Mouse (Mus musculus) left cerebral cortex, adult 2 months (tissue): ENCODE results near the gene Nxn. TPM values are rescaled to one million over a fixed set of nuclear protein-coding genes. Genes with fewer than 3 reads are reported as not detected.

Experiments used
- DNase-seq, 2 experiments: peaks; one replicate each; pipeline ENCODE4 v3.0.0; 2021 to 2022; ENCODE audit warnings: low spot score in 2 of 2, mixed read lengths in 1 of 2; ENCODE audit errors: extremely low spot score in 1 of 2
- H3K27ac ChIP-seq: fragments of 200-600 bp; 2 replicates; pipeline ENCODE4 v1.8.1; 2022
- H3K4me3 ChIP-seq: fragments of 200-600 bp; 2 replicates; pipeline ENCODE4 v1.8.1; 2022
- CTCF ChIP-seq: fragments of 200-600 bp; IDR thresholded peaks from 2 replicates; pipeline ENCODE4 v1.8.1; 2022; ENCODE audit warnings: antibody characterized with exemption, mild to moderate bottlenecking, moderate library complexity
- intact Hi-C: fragments of 180-260 bp; cut with DNase I; formaldehyde crosslinking; loops from one replicate; pipeline ENCODE4 v1.15.1; 2025
- long read RNA-seq, 2 experiments: library from polyadenylated mRNA; stranded (forward); transcript quantifications; one replicate each; pipeline ENCODE4 v2.0.0; 2021; ENCODE audit warnings: borderline mapping rate in 2 of 2
- total RNA-seq, 2 experiments: library from RNA; stranded (reverse); gene quantifications; 2 replicates each; pipeline ENCODE4 v1.2.3; 2021

Gene Nxn
- total RNA-seq: 10 to 100 TPM; 11.2 TPM
- long read RNA-seq, experiment 1, transcript Nxn-201 (8 exons, 2,755 nt): major isoform, 12 of 12 reads
- long read RNA-seq, experiment 1, partial matches to known transcripts: 0 of 12 reads
- long read RNA-seq, experiment 1, other reads (novel, unspliced or antisense): 0 of 12 reads
- long read RNA-seq, experiment 2, transcript Nxn-201 (8 exons, 2,755 nt): major isoform, 9 of 9 reads
- long read RNA-seq, experiment 2, partial matches to known transcripts: 0 of 9 reads
- long read RNA-seq, experiment 2, other reads (novel, unspliced or antisense): 0 of 9 reads

GRCm38 (mm10) chr11:76398798-76399586 is at the start of gene Nxn:
Gene Nxn, minus strand, starts transcription at chr11:76399140.
- intact Hi-C loops: loop anchor here (1.0 to 5.0 kb wide), 2 partner anchors 127 to 146 kb away; no protein-coding TSS in a partner anchor
- H3K27ac ChIP-seq: peak within 1 kb of the TSS; percentile 57; the same call in 1 of the 2 replicates
- peak within 1 kb of the TSS; percentile 62 for H3K4me3 ChIP-seq
- DNase-seq: peak; percentile 83 to 87
- peak; percentile 23 for TF ChIP-seq CTCF

GRCm38 (mm10) chr11:76446251-76446650 is 47.3 kb upstream of the Nxn start:
- intact Hi-C loops: no loop called here
- DNase-seq: no peak
- no peak overlapping the region for H3K4me3 ChIP-seq
- no peak overlapping the region for H3K27ac ChIP-seq
- no peak for TF ChIP-seq CTCF

- intact Hi-C loops: no loop called here
- no peak for TF ChIP-seq CTCF
- H3K27ac ChIP-seq: no peak overlapping the region
These were observed 46.5 kb upstream of the Nxn start for GRCm38 (mm10) chr11:76445459-76445858.

GRCm38 (mm10) chr11:76439666-76440065 is 40.7 kb upstream of the Nxn start:
- no peak for DNase-seq
- H3K27ac ChIP-seq: peak overlapping the region; percentile 63
- no peak overlapping the region for H3K4me3 ChIP-seq
- intact Hi-C loops: no loop called here
- no peak for TF ChIP-seq CTCF

More at GRCm38 (mm10) chr11:76445459-76445858, 46.5 kb upstream of the Nxn start:
- DNase-seq: no peak
- no peak overlapping the region for H3K4me3 ChIP-seq

- Histone ChIP-seq H3K4me3 (peak overlapping the region; percentile 46), H3K27ac (peak overlapping the region; percentile 33)
- DNase-seq: peak in 1 of 2 experiments; percentile 52
- intact Hi-C loops: no loop called here
- TF ChIP-seq CTCF: peak; percentile 3; the same call in 1 of the 2 replicates
These were observed 38.0 kb upstream of the Nxn start for GRCm38 (mm10) chr11:76436864-76437437.

GRCm38 (mm10) chr11:76436009-76436408 is 37.1 kb upstream of the Nxn start:
- intact Hi-C loops: no loop called here
- no peak for DNase-seq
- Histone ChIP-seq H3K4me3 (peak overlapping the region; percentile 20), H3K27ac (peak overlapping the region; percentile 50)
- TF ChIP-seq CTCF: no peak

GRCm38 (mm10) chr11:76429966-76430631 is 31.2 kb upstream of the Nxn start:
- TF ChIP-seq CTCF: no peak
- Histone ChIP-seq H3K27ac (peak overlapping the region; percentile 60), H3K4me3 (no peak overlapping the region)
- no peak for DNase-seq
- intact Hi-C loops: no loop called here

GRCm38 (mm10) chr11:76429556-76429955 is 30.6 kb upstream of the Nxn start:
- intact Hi-C loops: no loop called here
- H3K27ac ChIP-seq: peak overlapping the region; percentile 60; the same call in 1 of the 2 replicates
- TF ChIP-seq CTCF: no peak
- DNase-seq: no peak
- no peak overlapping the region for H3K4me3 ChIP-seq

- Histone ChIP-seq H3K4me3 (no peak overlapping the region), H3K27ac (peak overlapping the region; percentile 53; the same call in 1 of the 2 replicates)
- no peak for DNase-seq
- intact Hi-C loops: no loop called here
- TF ChIP-seq CTCF: peak; percentile 27
These were observed 30.1 kb upstream of the Nxn start for GRCm38 (mm10) chr11:76429046-76429445.

GRCm38 (mm10) chr11:76427781-76428180 is 28.8 kb upstream of the Nxn start:
- H3K4me3 ChIP-seq: no peak overlapping the region
- intact Hi-C loops: no loop called here
- H3K27ac ChIP-seq: peak overlapping the region; percentile 70
- DNase-seq: no peak
- no peak for TF ChIP-seq CTCF

- no peak for DNase-seq
- Histone ChIP-seq H3K4me3 (no peak overlapping the region), H3K27ac (peak overlapping the region; percentile 47)
- no peak for TF ChIP-seq CTCF
- intact Hi-C loops: no loop called here
These were observed 26.8 kb upstream of the Nxn start for GRCm38 (mm10) chr11:76425749-76426148.
